Mouse (Mus musculus) spleen, postnatal 4 days (tissue): ENCODE measurements around the gene Serpinb6b.
A peak's percentile ranks its signal among the peaks of the same experiment; 100 is the strongest.

Experiments
- DNase-seq, 2 experiments: peaks; one replicate each; pipeline ENCODE4 v3.0.0; 2022; ENCODE audit warnings: low spot score in 2 of 2

Serpinb6b gene

DNA sequence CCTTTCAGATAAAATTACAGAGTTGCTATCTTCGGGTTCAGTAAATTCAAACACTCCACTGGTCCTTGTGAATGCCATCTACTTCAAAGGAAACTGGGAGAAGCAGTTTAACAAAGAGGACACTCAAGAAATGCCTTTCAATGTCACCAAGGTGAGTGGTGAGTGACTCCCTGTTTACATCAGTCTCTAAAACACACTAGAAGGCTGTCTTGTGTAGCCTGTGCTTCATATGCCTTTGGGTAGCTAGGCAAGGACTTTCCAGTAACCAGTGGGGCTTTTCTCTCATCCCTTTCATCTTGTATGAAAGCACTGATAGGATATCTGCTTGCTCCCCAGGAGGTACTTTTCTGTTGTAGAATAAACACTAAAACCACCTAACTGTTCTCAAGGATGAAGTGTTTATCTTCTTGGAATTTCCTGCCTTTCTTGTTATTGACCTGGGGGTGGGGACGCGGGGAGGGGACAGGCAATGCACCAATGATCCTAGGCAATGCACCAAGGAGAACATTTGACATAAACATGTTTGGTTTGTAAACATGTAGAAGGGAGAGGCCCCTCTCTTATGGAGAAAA is 10.0 kb downstream of the Serpinb6b start:
- no peak for DNase-seq

GRCm38 (mm10) chr13:32975710-32976109 is 10.7 kb downstream of the Serpinb6b start:
- no peak for DNase-seq

GRCm38 (mm10) chr13:32982556-32983042 is 17.6 kb downstream of the Serpinb6b start:
- no peak for DNase-seq

- DNase-seq, result no peak
These were observed 21.2 kb downstream of the Serpinb6b start for GRCm38 (mm10) chr13:32986256-32986655.

DNA sequence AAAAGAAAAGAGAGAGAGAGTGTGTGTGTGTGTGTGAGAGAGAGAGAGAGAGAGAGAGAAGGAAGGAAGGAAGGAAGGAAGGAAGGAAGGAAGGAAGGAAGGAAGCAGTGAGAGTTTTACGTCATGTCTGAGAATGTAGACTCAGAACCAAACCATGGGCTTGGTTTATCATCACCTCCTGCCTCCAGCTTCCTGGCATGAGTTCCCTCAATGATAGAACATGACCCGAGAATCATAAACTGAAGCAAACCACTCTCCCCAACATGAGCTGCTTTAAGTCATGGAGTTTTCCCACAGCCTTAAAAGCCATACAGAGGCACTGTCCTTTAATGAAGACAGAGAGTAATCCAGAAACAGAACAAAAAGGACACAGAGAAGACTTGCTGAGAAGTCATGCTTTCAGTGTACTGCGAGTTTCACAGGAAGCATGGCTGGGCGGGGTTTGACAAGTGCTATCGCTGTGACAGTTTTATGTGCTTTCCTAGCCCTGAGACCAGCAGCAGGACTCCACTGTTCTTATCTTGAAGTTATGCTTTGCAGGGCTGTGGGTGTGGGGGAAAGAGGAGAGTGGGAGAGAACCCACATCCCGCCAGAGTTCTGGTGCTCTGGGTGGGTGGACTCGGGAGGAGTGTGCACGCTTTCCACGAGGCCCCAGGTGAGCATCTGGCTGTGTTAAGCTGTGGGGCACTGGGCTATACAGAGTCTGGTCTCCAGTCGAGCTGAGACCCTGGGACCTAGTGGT is 28.3 kb downstream of the Serpinb6b start:
- DNase-seq, result peak; percentile 80 to 81

- DNase-seq, result no peak
These were observed 28.9 kb downstream of the Serpinb6b start for GRCm38 (mm10) chr13:32993894-32994242.

GRCm38 (mm10) chr13:32995051-32995450 is 30.0 kb downstream of the Serpinb6b start:
- no peak for DNase-seq

DNA sequence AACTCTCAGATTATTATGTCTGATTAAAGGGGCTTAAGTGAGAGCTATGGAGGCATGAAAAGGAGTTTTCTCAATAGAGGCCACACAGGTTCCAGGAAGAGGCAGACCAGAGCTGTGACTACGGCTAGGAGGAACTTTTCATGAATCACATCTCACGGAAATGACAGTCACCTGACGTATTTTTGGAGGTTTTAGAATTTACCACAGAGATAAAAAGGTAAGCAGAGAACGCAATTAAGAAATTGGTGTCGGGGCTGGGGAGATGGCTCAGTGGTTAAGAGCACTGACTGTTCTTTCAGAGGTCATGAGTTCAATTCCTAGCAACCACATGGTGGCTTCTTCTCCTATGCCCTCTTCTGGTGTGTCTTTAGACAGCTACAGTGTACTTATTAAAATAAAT is 36.3 kb downstream of the Serpinb6b start:
- DNase-seq, result no peak

GRCm38 (mm10) chr13:33002950-33003349 is 37.9 kb downstream of the Serpinb6b start, which contains the start of gene Serpinb9:
Gene Serpinb9 (plus strand): TSS chr13:33003250.
- no peak for DNase-seq

DNA sequence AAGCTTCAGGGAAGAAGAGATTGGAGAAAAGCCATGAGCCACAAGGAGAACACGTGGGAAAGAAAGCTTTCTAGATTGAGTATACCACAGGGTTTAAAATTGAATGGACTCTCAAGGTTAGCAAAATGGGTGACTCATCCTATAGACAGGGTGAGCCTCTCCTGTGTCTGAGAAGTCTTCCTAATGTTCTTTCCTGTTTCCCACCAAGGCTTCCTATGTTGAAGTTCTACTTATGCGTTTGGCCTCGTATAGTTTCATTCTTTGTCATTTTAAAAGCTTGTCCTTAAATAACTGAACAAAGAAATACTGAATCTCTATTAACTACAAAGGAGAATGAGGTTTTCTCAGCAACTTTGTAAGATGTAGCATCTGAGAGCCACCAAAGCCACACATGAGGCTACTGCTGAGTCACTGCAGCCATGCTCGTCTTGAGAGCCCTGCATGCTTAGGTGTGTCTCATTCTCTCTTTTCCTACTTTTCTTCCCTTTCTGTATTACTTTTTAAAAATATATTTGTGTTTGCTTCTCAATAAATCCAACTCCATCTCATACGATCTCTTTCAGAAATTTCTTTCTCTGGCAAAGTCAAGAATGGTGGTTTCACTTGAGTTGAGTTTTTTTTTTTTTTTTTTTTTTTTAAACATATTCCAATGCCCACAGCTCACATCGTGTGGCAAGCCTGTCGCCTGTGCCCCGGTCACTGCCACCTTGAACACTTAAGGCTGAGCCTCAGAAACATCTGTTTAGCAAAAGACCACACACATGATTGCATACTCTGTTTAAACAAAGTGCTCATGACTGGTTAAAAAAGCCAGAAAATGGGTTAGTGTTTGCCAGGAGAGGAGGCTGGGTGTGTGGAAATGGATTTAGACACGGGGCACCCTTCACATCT is 38.8 kb downstream of the Serpinb6b start:
- DNase-seq, result peak in 1 of 2 experiments; percentile 30

DNA sequence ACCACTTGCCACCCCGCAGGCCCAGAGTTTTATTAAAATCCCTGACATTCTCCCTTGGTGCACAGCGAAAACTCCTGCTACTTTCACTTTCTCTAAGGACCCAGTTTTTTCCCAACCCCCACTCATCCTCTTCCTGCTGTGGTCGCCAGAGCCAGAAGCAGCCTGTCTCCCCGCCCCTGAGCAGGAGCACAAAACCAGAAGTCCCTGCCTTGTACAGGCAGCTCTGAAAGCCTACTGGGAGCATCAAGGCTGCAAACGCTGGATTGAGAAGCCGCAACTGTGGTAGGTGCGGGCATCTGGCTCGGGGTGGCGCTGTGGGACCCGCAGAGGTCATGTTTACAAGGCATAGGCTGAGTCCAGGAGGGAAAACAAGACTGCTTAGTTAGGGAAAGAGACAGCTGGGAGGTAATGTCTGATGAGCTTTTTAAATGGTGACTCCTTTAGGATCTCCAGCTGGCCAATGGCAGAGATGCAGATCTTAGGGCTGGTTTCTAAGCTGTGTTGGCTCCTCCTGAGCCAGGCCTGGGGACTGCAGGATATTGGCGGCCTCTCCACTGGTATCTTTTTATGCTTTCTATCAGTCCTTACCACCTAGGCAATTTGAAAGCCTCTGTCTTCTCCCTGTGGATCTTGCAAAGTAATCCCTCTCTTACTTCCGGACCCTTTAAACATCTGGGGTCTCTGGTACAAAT is 39.6 kb downstream of the Serpinb6b start:
- DNase-seq, result peak; percentile 91 to 95

- DNase-seq, result no peak
These were observed 40.6 kb downstream of the Serpinb6b start for GRCm38 (mm10) chr13:33005501-33006075.

GRCm38 (mm10) chr13:33006555-33006954 is 41.5 kb downstream of the Serpinb6b start:
- no peak for DNase-seq

DNA sequence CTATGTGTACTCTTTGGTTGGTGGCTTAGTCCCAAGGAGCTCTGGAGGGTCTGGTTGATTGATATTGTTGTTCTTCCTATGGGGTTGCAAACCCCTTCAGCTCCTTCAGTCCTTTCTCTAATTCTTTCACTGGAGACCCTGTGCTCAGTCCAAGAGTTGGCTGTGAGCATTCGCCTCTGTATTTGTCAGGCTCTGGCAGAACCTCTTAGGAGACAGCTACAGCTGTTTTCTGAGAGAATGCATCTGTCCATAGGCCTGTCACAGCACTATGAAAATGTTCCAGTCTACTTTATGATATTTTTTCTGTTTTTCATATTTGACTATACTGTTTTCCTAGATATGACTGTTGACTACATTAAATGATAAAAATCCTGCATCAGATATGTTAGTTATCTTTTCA is 47.4 kb downstream of the Serpinb6b start:
- no peak for DNase-seq

GRCm38 (mm10) chr13:33013271-33013670 is 48.3 kb downstream of the Serpinb6b start:
- DNase-seq, result no peak

GRCm38 (mm10) chr13:33022371-33022770 is 57.4 kb downstream of the Serpinb6b start:
- DNase-seq, result no peak

GRCm38 (mm10) chr13:33026427-33027057 is 61.5 kb downstream of the Serpinb6b start:
- no peak for DNase-seq

- DNase-seq, result no peak
These were observed 62.2 kb downstream of the Serpinb6b start, which contains the start of gene Serpinb9b for GRCm38 (mm10) chr13:33027244-33027643. Gene Serpinb9b (plus strand): TSS chr13:33027416.

DNA sequence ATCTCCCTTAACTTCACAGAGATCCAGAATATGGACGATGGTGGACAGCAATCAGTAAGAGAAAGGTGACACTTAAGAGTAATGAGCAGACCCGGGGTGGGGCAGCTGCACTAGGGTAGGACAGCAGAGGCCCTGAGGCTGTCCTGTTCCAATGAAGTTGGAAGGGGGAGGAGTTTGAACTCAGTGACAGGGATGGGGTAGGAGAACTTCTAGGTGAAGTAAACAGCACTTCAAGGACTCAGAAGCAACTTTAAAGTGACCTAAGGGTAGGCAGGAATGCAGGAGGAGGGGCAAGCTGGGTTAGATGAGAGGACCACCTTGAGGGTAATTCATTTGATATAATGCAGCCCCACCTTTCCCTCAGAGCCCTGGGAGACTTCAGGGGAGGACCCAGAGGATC is 63.1 kb downstream of the Serpinb6b start:
- DNase-seq, result no peak

- DNase-seq, result no peak
These were observed 63.5 kb downstream of the Serpinb6b start for GRCm38 (mm10) chr13:33028550-33028949.
